Mouse (Mus musculus) MEL-GATA-1-ER (cell line): ENCODE measurements around the gene Scd2.
"Not testable (repeated sequence)": the region's sequence is repeated elsewhere in the genome, so short reads cannot be mapped to it uniquely, and the experiment has no call there.

Source experiments
- DNase-seq: peaks from one replicate; pipeline ENCODE4 v3.0.0-alpha.2; 2012; ENCODE audit warnings: low read depth; ENCODE audit errors: extremely low read depth

The Scd2 gene

GRCm38 (mm10) chr19:44292941-44293768 lies at the start of gene Scd2:
Gene Scd2, plus strand, starts transcription at chr19:44293674.
- peak; percentile 74 for DNase-seq

DNA sequence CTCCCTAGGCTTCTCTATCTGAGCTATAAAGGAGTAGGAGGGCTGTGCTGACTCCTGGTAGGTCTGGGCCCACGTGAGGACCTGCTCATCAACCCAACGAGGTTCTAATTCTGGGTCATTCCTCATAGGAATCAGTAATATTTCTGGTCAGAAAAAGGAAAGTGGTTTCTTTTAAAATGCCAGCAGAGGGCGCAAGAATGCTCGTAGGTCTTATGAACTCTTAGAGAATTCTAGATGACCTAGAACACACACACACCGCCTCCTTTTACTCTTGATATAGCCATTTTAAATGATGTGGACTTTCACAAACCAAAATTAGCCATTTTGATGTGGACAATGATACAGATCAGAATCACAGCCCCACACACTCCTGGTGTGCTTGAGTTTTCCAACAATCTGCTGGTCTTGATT lies 47.7 kb upstream of the Scd2 start:
- DNase-seq: peak; percentile 84

GRCm38 (mm10) chr19:44246341-44246911 lies 47.0 kb upstream of the Scd2 start:
- DNase-seq: no peak

GRCm38 (mm10) chr19:44247281-44248080 lies 46.0 kb upstream of the Scd2 start:
- peak; percentile 78 for DNase-seq

DNA sequence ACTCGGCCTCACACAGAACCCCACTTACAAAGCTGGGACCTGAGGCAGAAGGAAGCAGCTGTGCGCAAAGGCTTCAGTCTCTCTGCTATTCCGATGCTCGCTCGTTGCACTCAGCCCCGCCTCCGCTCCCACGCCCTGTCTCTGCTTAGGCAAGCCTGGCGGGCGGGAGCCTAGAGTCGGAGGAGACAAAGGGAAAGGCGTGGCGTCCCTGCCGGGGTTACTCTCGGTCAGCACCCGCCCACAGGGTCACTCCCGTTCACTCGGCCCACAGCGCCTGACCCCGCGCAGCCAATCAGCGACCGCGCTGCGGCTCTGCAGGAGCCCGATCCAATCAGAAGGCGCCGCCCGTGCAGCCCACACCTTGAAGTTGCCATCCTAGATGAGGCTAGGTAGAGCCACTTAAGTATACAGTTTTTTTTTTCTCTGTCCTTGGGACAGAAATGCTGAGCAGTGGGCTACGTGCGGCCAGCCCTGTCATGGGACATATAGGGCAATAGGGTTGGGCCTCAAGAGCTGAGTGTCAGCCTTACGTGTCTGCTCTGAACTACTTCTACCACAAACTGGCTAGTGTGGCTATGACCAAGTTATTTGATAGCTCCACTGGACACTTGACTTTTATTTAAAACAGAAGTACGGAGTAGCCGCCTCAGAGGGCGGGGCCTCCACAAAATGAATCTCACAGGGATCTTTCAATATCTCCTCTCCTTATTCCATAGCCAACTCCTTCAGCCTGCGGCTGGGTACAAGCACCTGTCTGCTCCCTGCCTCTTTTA lies 45.2 kb upstream of the Scd2 start:
- DNase-seq: peak; percentile 99

DNA sequence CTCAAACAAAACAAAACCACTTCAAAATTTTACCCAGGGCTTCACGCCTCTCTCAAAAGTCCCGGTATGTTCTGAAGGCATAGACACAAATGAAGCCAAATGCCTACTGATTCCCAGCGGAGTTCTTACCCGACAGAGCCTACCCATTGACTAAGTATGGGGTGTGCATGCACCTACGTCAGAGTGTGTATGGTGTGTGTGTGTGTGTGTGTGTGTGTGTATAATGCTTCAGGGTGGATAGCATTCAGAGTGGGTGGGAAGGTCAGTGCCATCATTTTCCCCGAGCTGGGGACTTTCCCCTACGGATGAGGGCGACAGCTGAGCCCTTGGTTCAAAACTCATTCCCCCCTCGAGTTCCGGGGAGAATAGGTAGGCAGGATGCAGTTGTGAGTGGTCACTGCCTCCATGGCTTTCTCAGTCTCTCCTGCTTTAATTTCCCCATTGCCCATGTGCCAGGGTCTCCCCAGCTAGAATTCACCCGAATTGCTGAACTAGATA lies 44.6 kb upstream of the Scd2 start:
- DNase-seq: no peak

GRCm38 (mm10) chr19:44251138-44251537 lies 42.3 kb upstream of the Scd2 start:
- DNase-seq: not testable (repeated sequence)

DNA sequence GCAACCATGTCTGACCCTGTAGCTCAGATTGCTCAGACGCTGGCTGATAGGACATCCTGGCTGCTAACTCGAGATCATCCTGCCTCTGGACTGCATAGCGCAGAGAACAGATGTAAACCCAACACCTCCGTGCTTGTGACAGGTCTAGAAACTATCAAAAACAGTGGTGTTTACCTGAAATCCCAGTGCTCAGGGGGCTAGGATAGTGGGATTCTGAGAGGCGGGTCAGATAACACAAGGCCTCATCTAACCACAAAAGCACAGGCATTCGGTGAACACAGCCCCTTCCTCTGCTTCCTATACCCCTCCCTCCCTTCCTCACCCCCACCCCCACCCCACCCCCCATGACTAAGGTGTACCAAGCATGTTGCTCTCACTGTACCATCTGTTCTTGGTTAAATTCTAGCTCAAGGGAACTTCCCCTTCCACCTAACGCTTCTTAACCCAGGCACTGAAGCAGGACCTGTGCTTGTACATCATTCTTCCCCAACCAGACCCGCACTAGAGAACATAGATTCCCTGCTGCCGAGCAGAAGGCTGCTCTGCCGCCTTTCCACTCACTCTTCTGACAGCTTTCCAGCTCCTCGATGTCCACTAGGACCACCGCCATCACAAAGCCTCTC lies 41.4 kb upstream of the Scd2 start:
- DNase-seq: no peak

DNA sequence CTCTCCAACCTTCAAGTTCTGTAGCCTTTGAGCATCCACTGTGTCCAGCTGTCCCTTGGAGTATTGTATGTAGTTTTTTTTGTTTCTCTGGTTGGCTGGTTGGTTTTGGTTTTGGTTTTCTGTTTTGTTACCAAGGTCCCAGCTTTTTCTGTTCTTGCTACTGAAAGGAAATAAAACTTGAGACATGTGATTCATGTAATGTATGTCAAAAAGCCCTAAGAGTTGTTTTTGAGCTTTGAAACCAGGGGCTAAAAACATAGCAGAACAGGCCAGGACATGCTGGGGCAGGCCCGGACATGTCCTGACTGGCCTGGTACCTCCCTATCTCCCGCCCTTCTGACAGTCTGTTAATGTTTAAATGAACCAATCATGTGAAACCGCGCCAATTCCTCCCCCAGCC lies 39.4 kb upstream of the Scd2 start:
- not testable (repeated sequence) for DNase-seq

- DNase-seq: no peak
Observed at GRCm38 (mm10) chr19:44257377-44257966, 36.0 kb upstream of the Scd2 start.

- DNase-seq: no peak
Observed at GRCm38 (mm10) chr19:44259484-44259883, 34.0 kb upstream of the Scd2 start.

GRCm38 (mm10) chr19:44260487-44260886 lies 33.0 kb upstream of the Scd2 start:
- DNase-seq: no peak

GRCm38 (mm10) chr19:44261774-44262173 lies 31.7 kb upstream of the Scd2 start:
- DNase-seq: no peak

GRCm38 (mm10) chr19:44263581-44263980 lies 29.9 kb upstream of the Scd2 start:
- no peak for DNase-seq

DNA sequence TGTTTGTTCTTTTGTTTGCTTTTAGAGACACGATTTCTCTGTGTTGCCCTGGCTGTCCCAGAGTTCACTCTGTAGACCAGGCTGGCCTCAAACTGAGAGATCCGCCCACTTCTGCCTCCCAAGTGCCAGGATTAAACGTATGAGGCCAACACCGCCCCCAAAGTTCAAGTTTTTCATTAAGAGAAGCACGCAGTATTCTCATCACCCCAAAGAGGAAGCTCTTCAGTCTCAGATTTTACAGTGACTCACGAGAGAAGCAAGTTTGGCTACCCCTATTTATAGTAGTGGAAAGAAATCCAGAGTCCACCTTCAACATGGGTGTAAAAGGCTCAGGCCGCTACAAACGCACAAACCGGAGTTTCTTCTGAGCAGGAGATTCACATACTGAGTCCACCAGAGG lies 29.2 kb upstream of the Scd2 start:
- peak; percentile 83 for DNase-seq

GRCm38 (mm10) chr19:44265300-44265699 lies 28.2 kb upstream of the Scd2 start:
- no peak for DNase-seq

DNA sequence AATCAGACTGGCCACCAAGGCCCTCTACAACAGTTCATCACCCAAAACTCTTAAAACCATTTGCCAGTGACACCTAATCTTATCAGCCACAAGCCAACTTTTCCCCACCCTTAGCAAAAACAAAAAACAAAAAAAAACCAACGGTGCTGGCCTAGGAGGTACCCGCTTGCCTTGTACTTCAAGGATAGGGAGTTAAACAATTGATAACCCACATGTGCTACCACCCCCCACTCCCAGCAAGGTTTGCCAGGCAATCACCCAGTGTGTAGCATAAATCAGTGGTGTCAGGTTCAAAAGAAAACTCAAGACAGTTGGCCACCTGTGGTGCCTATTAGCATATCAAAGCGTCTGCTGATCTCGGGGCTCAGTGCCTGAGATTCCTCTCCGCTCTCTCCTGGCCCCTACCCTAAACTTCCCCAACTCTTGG lies 27.6 kb upstream of the Scd2 start:
- DNase-seq: no peak

DNA sequence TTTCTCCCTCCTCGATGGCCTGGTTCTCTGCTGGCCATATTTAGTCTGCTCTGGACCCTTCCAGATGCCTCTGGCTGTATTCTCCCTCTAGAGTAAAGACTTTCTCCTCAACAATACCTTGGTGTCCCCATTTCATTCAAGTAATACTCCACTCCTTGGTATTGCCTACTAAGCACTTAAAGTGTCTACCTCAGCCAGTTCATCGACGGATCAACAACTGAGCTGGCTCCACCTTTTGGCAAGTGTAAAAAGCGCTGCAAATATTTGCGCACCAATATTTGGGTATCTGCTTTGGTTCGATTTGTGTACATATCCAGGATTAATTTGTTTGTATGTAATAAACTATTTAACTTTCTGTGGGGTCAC lies 27.0 kb upstream of the Scd2 start:
- no peak for DNase-seq

GRCm38 (mm10) chr19:44266824-44267498 lies 26.5 kb upstream of the Scd2 start:
- DNase-seq: peak; percentile 96

GRCm38 (mm10) chr19:44267499-44268002 lies 25.9 kb upstream of the Scd2 start:
- DNase-seq: no peak
